Mouse (Mus musculus) heart, embryonic 12.5 days (tissue): Measurements from ENCODE around the gene Gm21760. TPM values are rescaled to one million over a fixed set of nuclear protein-coding genes. Genes with fewer than 3 reads are reported as not detected.
"Not testable (repeated sequence)": the region's sequence is repeated elsewhere in the genome, so short reads cannot be mapped to it uniquely, and the experiment has no call there.

ENCODE experiments used
- ATAC-seq: fragments of 200-750 bp; cut with Nextera tagmentation; 2 replicates; pipeline ENCODE4 v1.8.0; 2017; ENCODE audit warnings: moderate TSS enrichment, moderate library complexity; ENCODE audit not compliant: insufficient number of reproducible peaks, low FRiP score
- H3K27ac ChIP-seq: fragments of 300-500 bp; sonication (generic); 2 replicates; pipeline ENCODE4 v1.5.1; 2016; ENCODE audit warnings: mild to moderate bottlenecking, moderate library complexity; ENCODE audit not compliant: poor library complexity, severe bottlenecking
- H3K27me3 ChIP-seq: fragments of 300-500 bp; sonication (generic); replicated peaks from 2 replicates; pipeline ENCODE4 v1.6.1; 2016; ENCODE audit warnings: mild to moderate bottlenecking, moderate library complexity
- H3K36me3 ChIP-seq: fragments of 300-500 bp; sonication (generic); 2 replicates; pipeline ENCODE4 v1.6.1; 2016; ENCODE audit warnings: mild to moderate bottlenecking, moderate library complexity
- H3K4me1 ChIP-seq: fragments of 300-500 bp; sonication (generic); replicated peaks from 2 replicates; pipeline ENCODE4 v1.6.1; 2016; ENCODE audit warnings: mild to moderate bottlenecking
- H3K4me2 ChIP-seq: fragments of 300-500 bp; sonication (generic); 2 replicates; pipeline ENCODE4 v1.6.1; 2016; ENCODE audit warnings: mild to moderate bottlenecking, moderate library complexity
- H3K4me3 ChIP-seq: fragments of 300-500 bp; sonication (generic); 2 replicates; pipeline ENCODE4 v1.5.1; 2016; ENCODE audit warnings: mild to moderate bottlenecking
- H3K9ac ChIP-seq: fragments of 300-500 bp; sonication (generic); 2 replicates; pipeline ENCODE4 v1.6.1; 2016; ENCODE audit warnings: mild to moderate bottlenecking, moderate library complexity
- H3K9me3 ChIP-seq: fragments of 300-500 bp; sonication (generic); replicated peaks from 2 replicates; pipeline ENCODE4 v1.6.1; 2016; ENCODE audit warnings: mild to moderate bottlenecking, moderate library complexity
- WGBS: fragments of 180-500 bp; shearing (Covaris S2); methylation state at CpG from one replicate; pipeline ENCODE4 v1.1.7; 2016; 5-methylcytosine and 5-hydroxymethylcytosine counted together
- polyA plus RNA-seq: library from polyadenylated mRNA; unstranded; fragments of >200 nt; fragmentation: Nextera tagmentation; extraction: Ambion mirVana; gene quantifications from 2 replicates; pipeline ENCODE4 v1.2.1, GENCODE M21; 2016

The Gm21760 gene
- not detected in 2 replicates for polyA plus RNA-seq

DNA sequence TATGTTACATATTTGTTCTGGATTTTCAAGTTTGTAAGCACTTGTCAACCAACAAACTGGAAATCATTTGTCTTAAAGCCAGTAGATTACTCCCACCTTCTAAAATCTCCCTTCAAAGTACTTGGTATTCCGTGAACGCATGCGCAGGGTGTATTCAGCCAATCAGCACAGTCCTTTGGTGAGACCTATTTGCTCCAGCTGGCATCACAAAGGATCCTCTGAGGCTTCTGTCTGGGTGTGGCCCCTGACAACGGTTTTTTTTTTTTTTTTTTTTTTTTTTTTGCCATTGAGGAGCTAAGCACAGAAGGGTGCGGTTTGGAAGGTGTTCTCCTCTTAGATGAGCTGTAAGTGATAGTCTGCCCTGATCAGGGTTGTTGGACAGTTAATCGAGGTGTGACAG lies at the start of gene Gm21760:
Gene Gm21760, plus strand, starts transcription at position 301 of the 400 bp plus-strand sequence.
- not testable (repeated sequence) for H3K27me3 ChIP-seq, H3K36me3 ChIP-seq, H3K9ac ChIP-seq, H3K9me3 ChIP-seq, H3K4me3 ChIP-seq, ATAC-seq, H3K4me1 ChIP-seq, H3K27ac ChIP-seq, H3K4me2 ChIP-seq
- WGBS = no CpG with 5 or more reads among the region's 6 CpGs
